Mouse (Mus musculus): ENCODE data around the gene Fbxo42. TPM values are rescaled to one million over a fixed set of nuclear protein-coding genes. Genes with fewer than 3 reads are reported as not detected.
"Not testable (repeated sequence)": the region's sequence is repeated elsewhere in the genome, so short reads cannot be mapped to it uniquely, and the experiment has no call there.

Fbxo42 gene
- polyA plus RNA-seq, 1 experiment from 2014 or later = 21.8 TPM

- peaks cover 7% of the 10 kb centered on the region; the same call in 1 of the 2 replicates for H3K36me3 ChIP-seq
- peaks cover 36% of the 10 kb centered on the region for H3K4me1 ChIP-seq
- DNase-seq (ENCODE audit: low spot score) = peak; percentile 100
- WGBS = under 1% methylated on average over 63 of the region's 63 CpGs
- H3K27ac ChIP-seq = peak within 1 kb of the TSS; percentile 96
- H3K9me3 ChIP-seq = no peaks in the 10 kb centered on the region
- H3K27me3 ChIP-seq (ENCODE audit: insufficient read depth, poor library complexity, severe bottlenecking) = no peaks in the 10 kb centered on the region
- H3K4me3 ChIP-seq = peak within 1 kb of the TSS; percentile 84
Measured at GRCm38 (mm10) chr4:141139116-141139970, 8.4 kb upstream of the Fbxo42 start, which contains the start of gene Szrd1. Gene Szrd1 (minus strand): TSS chr4:141139775.

- H3K9me3 ChIP-seq; DNase-seq (ENCODE audit: low spot score); H3K36me3 ChIP-seq; H3K27ac ChIP-seq; H3K27me3 ChIP-seq (ENCODE audit: insufficient read depth, poor library complexity, severe bottlenecking); H3K4me3 ChIP-seq: not testable (repeated sequence)
- WGBS = 90% methylated on average over 9 of the region's 9 CpGs
- H3K4me1 ChIP-seq = peaks cover 26% of the 10 kb centered on the region
Measured at GRCm38 (mm10) chr4:141140354-141140753, 7.4 kb upstream of the Fbxo42 start.

DNA sequence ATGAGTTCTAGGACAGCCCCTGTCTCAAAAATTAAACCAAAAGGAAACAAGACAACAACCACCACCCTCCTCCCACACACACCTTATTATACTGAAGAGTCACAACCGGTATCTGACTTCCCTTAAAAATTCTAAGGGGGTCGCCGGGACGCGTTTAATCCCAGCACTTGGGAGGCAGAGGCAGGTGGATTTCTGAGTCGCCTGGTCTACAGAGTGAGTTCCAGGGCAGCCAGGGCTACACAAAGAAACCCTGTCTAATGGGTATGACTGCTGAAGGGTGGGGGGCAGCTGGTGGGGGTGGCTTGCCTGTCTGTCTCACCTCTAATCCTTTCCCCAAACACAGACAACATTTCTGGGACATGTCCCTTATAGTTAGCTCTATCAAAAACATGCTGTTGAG lies 6.7 kb upstream of the Fbxo42 start:
- no peak for DNase-seq (ENCODE audit: low spot score)
- Histone ChIP-seq H3K4me3 (no peak overlapping the region), H3K9me3 (no peaks in the 10 kb centered on the region), H3K27ac (no peak overlapping the region), H3K4me1 (peaks cover 22% of the 10 kb centered on the region), H3K36me3 (no peaks in the 10 kb centered on the region), H3K27me3 (ENCODE audit: insufficient read depth, poor library complexity, severe bottlenecking) (no peaks in the 10 kb centered on the region)
- 90% methylated on average over 6 of the region's 6 CpGs for WGBS

- DNase-seq (ENCODE audit: low spot score) = peak; percentile 83
- Histone ChIP-seq H3K27me3 (ENCODE audit: insufficient read depth, poor library complexity, severe bottlenecking) (no peaks in the 10 kb centered on the region), H3K9me3 (no peaks in the 10 kb centered on the region), H3K4me1 (peaks cover 15% of the 10 kb centered on the region), H3K27ac (no peak overlapping the region), H3K36me3 (no peaks in the 10 kb centered on the region), H3K4me3 (peak overlapping the region; percentile 37; the same call in 1 of the 2 replicates)
- WGBS = 25% methylated on average over 9 of the region's 9 CpGs
Measured at GRCm38 (mm10) chr4:141142285-141142811, 5.4 kb upstream of the Fbxo42 start.

DNA sequence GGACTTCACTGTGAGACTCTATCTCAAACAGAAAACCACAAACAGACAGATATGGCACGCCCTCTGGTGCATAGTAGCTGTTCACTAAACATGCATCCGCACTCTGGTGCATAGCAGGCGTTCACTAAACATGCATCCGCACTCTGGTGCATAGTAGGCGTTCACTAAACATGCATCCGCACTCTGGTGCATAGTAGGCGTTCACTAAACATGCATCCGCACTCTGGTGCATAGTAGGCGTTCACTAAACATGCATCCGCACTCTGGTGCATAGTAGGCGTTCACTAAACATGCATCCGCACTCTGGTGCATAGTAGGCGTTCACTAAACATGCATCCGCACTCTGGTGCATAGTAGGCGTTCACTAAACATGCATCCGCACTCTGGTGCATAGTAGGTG lies 2.6 kb upstream of the Fbxo42 start:
- not testable (repeated sequence) for H3K27me3 ChIP-seq (ENCODE audit: insufficient read depth, poor library complexity, severe bottlenecking); H3K9me3 ChIP-seq; H3K27ac ChIP-seq; H3K36me3 ChIP-seq; DNase-seq (ENCODE audit: low spot score); H3K4me3 ChIP-seq
- WGBS = 89% methylated on average over 11 of the region's 16 CpGs
- H3K4me1 ChIP-seq = peaks cover 22% of the 10 kb centered on the region

GRCm38 (mm10) chr4:141146491-141147033 lies 1.2 kb upstream of the Fbxo42 start:
- H3K4me1 ChIP-seq = peaks cover 23% of the 10 kb centered on the region
- no peak for DNase-seq (ENCODE audit: low spot score)
- H3K9me3 ChIP-seq = no peaks in the 10 kb centered on the region
- no peaks in the 10 kb centered on the region for H3K27me3 ChIP-seq (ENCODE audit: insufficient read depth, poor library complexity, severe bottlenecking)
- no peaks in the 10 kb centered on the region for H3K36me3 ChIP-seq
- no peak overlapping the region for H3K4me3 ChIP-seq
- peak overlapping the region; percentile 96; the same call in 1 of the 2 replicates for H3K27ac ChIP-seq
- WGBS = 93% methylated on average over 6 of the region's 6 CpGs

DNA sequence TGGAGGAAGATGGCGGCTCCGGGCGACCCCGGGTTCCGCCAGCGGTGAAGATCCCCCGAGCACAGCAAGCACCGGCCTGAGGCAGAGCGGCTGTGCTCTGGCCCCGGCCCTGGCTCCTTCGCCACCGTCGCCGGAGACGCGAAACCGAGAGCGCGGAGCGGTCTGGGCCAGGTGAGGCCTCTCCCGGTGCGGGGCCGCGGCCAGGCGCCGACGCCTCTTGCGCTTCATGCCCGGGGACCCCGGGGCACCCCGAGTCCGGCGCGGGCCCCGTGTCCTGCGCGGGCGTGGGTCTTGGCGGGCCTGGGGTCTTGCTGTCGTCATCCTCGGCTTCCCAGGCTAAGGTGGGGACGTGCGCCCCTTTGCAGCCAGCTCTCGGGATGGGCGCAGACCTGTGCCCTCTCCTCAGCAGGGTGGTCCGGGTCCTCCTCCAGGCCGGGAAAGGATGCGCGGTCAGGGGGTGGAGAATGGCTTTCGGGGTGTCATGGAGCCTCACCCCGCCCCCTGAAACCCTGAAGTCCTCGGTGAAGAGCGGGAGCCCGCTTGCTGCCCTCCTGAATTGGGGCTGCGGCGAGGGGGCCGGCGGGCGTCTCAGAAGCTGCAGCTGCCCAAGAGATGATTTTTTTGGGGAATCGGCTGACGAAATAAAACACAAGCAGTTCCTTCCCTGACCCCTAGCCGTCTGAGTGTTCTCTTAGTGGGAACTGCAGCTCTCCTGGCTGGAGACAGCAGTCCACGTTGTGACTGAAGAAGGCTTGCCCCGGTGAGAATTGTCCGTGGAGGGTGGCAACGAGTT lies 492 bp downstream of the Fbxo42 start:
- DNase-seq (ENCODE audit: low spot score) = peak; percentile 81
- Histone ChIP-seq H3K27me3 (ENCODE audit: insufficient read depth, poor library complexity, severe bottlenecking) (no peaks in the 10 kb centered on the region), H3K36me3 (no peaks in the 10 kb centered on the region), H3K4me3 (peak overlapping the region; percentile 99), H3K27ac (peak overlapping the region; percentile 96), H3K9me3 (no peaks in the 10 kb centered on the region), H3K4me1 (peaks cover 37% of the 10 kb centered on the region)
- under 1% methylated on average over 66 of the region's 66 CpGs for WGBS

DNA sequence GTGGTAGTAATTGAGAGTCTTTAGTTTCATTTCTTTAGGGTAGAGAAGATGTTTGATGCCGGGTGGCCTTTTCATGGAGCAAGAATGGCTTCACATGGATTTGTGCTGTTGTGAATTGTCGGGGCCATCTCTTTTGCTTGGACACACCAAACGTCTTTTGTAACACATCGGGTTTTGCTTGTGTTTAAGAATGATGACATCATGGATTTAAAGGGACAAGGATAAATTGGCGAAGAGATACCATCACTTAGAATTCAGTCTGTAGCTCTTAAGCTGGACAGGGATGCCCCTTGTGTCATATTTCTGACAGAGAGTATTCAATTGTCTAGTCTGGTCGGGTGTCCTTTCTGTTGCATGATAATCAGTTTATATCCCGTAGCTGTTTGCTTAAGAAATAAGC lies 1.4 kb downstream of the Fbxo42 start:
- Histone ChIP-seq H3K36me3 (no peaks in the 10 kb centered on the region), H3K4me1 (peaks cover 37% of the 10 kb centered on the region), H3K4me3 (peak overlapping the region; percentile 99), H3K9me3 (no peaks in the 10 kb centered on the region), H3K27me3 (ENCODE audit: insufficient read depth, poor library complexity, severe bottlenecking) (no peaks in the 10 kb centered on the region), H3K27ac (peak overlapping the region; percentile 96; the same call in 1 of the 2 replicates)
- 50% methylated on average over 7 of the region's 7 CpGs for WGBS
- DNase-seq (ENCODE audit: low spot score) = no peak

- Histone ChIP-seq H3K4me1 (peaks cover 28% of the 10 kb centered on the region), H3K4me3 (no peak overlapping the region), H3K36me3 (no peaks in the 10 kb centered on the region), H3K27ac (0 out of 2 replicates have a peak overlapping the region, but pooled peaks have one; percentile 38), H3K27me3 (ENCODE audit: insufficient read depth, poor library complexity, severe bottlenecking) (no peaks in the 10 kb centered on the region), H3K9me3 (no peaks in the 10 kb centered on the region)
- WGBS = 77% methylated on average over 4 of the region's 4 CpGs
- DNase-seq (ENCODE audit: low spot score) = no peak
Measured at GRCm38 (mm10) chr4:141157485-141157884, 9.8 kb downstream of the Fbxo42 start.

DNA sequence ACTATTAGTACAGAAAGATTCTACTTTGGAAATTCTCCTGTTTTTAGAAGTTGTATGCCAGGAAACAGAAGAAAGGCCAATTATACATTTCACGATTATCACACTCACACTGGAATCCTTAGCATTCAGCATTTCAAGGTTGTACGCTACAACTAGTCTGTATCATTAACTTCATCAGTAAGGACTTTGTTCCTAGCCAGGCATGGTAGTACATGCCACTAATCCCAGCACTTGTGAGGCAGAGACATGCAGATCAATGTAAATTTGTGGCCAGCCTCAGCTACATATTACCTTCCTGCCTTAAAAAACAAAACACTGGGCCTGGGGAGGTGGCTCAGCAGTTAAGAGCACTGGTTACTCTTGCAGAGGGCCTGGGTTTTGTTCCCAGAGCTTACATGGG lies 10.9 kb downstream of the Fbxo42 start:
- Histone ChIP-seq H3K4me1 (peaks cover 29% of the 10 kb centered on the region), H3K36me3 (no peaks in the 10 kb centered on the region), H3K27ac (peak overlapping the region; percentile 22; the same call in 1 of the 2 replicates), H3K9me3 (no peaks in the 10 kb centered on the region), H3K4me3 (no peak overlapping the region), H3K27me3 (ENCODE audit: insufficient read depth, poor library complexity, severe bottlenecking) (no peaks in the 10 kb centered on the region)
- WGBS = 76% methylated on average over 2 of the region's 2 CpGs
- no peak for DNase-seq (ENCODE audit: low spot score)

DNA sequence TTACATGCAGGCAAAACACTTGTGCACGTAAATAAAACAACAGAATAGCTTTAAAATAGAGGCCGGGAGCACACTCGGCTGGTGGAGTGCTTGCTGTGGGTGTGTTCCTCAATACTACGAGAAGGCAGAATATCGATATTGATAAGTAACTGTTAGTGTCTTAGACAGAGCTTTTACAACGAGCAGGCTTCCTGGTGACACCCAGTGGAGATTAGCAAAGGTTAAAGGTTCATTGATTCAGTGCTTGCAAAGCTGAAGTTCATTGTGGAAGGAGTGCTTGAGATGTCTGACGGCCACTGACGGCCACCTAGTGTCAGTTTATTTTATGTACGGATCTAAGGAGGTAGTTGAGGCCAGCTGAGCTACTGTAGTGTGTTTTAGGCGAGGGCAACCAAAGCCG lies 11.4 kb downstream of the Fbxo42 start:
- H3K27me3 ChIP-seq (ENCODE audit: insufficient read depth, poor library complexity, severe bottlenecking) = no peaks in the 10 kb centered on the region
- H3K9me3 ChIP-seq = no peaks in the 10 kb centered on the region
- no peak for DNase-seq (ENCODE audit: low spot score)
- WGBS = 41% methylated on average over 11 of the region's 11 CpGs
- peaks cover 32% of the 10 kb centered on the region for H3K4me1 ChIP-seq
- H3K36me3 ChIP-seq = peaks cover 4% of the 10 kb centered on the region
- H3K27ac ChIP-seq = peak overlapping the region; percentile 42; the same call in 1 of the 2 replicates
- no peak overlapping the region for H3K4me3 ChIP-seq

GRCm38 (mm10) chr4:141159666-141160065 lies 12.0 kb downstream of the Fbxo42 start:
- Histone ChIP-seq H3K36me3 (peaks cover 8% of the 10 kb centered on the region), H3K4me3 (no peak overlapping the region), H3K27ac (peak overlapping the region; percentile 42; the same call in 1 of the 2 replicates), H3K27me3 (ENCODE audit: insufficient read depth, poor library complexity, severe bottlenecking) (no peaks in the 10 kb centered on the region), H3K4me1 (peaks cover 32% of the 10 kb centered on the region), H3K9me3 (no peaks in the 10 kb centered on the region)
- 76% methylated on average over 5 of the region's 5 CpGs for WGBS
- no peak for DNase-seq (ENCODE audit: low spot score)

Data from heart, embryonic 10.5 days (tissue).